Mouse (Mus musculus) spleen, adult 2 months (tissue): ENCODE data around the gene Hsdl2. TPM values are rescaled to one million over a fixed set of nuclear protein-coding genes. Genes with fewer than 3 reads are reported as not detected.

Source experiments
- DNase-seq, 2 experiments: peaks; one replicate each; pipeline versions ENCODE4 v3.0.0 to v3.0.0-alpha.2; 2012 to 2021; ENCODE audit warnings: low spot score in 2 of 2, low read depth in 1 of 2
- H3K27ac ChIP-seq: fragments of 200-500 bp; 2 replicates; pipeline ENCODE4 v1.5.1; 2012; ENCODE audit warnings: low read length, inconsistent platforms; ENCODE audit not compliant: insufficient read depth
- H3K27me3 ChIP-seq: fragments of 200-500 bp; 2 replicates; pipeline ENCODE4 v1.6.1; 2012; ENCODE audit warnings: mild to moderate bottlenecking, moderate library complexity, low read length, inconsistent platforms; ENCODE audit not compliant: control insufficient read depth, insufficient read depth
- H3K36me3 ChIP-seq: fragments of 200-500 bp; 2 replicates; pipeline ENCODE4 v1.6.1; 2012; ENCODE audit warnings: mild to moderate bottlenecking, low read length, inconsistent platforms; ENCODE audit not compliant: control insufficient read depth, insufficient read depth
- H3K4me1 ChIP-seq: fragments of 200-500 bp; 2 replicates; pipeline ENCODE4 v1.6.1; 2011; ENCODE audit warnings: inconsistent platforms; ENCODE audit not compliant: control insufficient read depth, insufficient read depth, insufficient read length
- H3K4me3 ChIP-seq: fragments of 200-500 bp; 2 replicates; pipeline ENCODE4 v1.5.1; 2011; ENCODE audit warnings: mild to moderate bottlenecking, inconsistent platforms; ENCODE audit not compliant: insufficient read depth, insufficient read length; ENCODE audit errors: extremely low read depth
- CTCF ChIP-seq: fragments of 200-500 bp; IDR thresholded peaks from 2 replicates; pipeline ENCODE4 v1.5.1; 2011; ENCODE audit warnings: mild to moderate bottlenecking, inconsistent platforms; ENCODE audit not compliant: insufficient read depth, insufficient read length, insufficient replicate concordance; ENCODE audit errors: extremely low read depth
- POLR2A ChIP-seq: fragments of 200-500 bp; IDR thresholded peaks from 2 replicates; pipeline ENCODE4 v1.6.1; 2011; ENCODE audit warnings: low read depth, low read length, inconsistent platforms
- whole genome bisulfite sequencing: fragments of 180-500 bp; shearing (Covaris S2); methylation state at CpG from one replicate; pipeline ENCODE4 v1.1.7; 2018; 5-methylcytosine and 5-hydroxymethylcytosine counted together
- polyA plus RNA-seq: library from polyadenylated mRNA; depleted of rRNA; stranded (reverse); fragments of >200 nt; gene quantifications from 2 replicates; pipeline ENCODE4 v1.2.3, GENCODE M21; 2012

Gene Hsdl2
- polyA plus RNA-seq, 1 experiment = 3.0 TPM

DNA sequence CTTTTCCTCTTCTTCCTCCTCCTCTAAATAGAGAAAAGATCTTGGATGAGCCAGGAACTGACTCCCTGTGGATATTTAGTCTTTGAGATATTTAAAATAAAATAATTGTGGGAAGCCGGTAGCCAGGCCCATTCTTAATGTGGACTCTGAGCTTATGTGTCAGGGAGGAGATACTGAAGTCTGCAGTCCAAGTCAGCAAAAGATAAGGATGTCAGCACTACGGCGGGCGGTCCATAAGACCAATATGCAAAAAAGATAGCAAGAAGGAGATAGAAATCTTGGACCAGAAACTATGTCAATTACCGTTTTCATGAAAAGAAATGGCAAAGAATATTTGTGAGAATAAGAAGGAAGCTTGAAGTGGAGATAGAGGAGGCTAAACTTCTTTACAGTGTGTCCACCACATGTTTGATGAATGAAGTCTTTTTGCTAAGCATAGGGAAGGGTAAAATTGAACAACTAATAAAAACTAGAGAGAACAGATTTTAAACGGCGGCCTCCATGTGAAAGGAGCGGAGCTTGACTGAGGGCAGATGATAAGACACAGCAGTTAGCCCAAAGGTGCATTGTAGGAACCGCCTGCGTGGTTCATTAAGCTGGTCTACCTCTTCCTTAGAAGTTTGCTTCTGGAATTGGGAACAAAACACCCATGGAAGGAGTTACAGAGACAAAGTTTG is 64.8 kb downstream of the Hsdl2 start:
- no peak for DNase-seq
- Histone ChIP-seq H3K27me3 (no peaks in the 10 kb centered on the region), H3K4me3 (no peak overlapping the region), H3K27ac (no peak overlapping the region), H3K36me3 (no peaks in the 10 kb centered on the region), H3K4me1 (no peaks in the 10 kb centered on the region)
- 81% methylated on average over 10 of the region's 10 CpGs for WGBS
- no peak for TF ChIP-seq CTCF
- no peak for TF ChIP-seq POLR2A

DNA sequence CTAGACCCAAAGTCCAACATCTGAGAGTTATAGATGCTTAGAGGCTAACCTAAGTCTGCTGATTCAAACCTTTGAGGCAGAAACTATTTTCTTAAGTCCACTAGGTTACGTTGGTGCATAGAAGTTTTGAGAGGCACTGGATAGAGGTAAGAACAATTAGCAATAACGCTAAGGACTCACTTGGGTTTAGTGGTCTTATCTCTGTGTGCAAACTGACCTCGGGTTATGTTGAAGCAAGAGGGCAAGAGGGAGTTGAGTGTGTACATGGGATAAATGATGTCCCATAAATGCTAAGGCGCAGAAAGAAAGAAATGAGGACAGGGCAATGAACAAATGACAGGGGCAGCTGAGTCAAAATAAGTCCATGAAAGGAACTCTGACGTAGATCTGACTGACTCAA is 67.8 kb downstream of the Hsdl2 start:
- WGBS = 87% methylated on average over 5 of the region's 5 CpGs

DNA sequence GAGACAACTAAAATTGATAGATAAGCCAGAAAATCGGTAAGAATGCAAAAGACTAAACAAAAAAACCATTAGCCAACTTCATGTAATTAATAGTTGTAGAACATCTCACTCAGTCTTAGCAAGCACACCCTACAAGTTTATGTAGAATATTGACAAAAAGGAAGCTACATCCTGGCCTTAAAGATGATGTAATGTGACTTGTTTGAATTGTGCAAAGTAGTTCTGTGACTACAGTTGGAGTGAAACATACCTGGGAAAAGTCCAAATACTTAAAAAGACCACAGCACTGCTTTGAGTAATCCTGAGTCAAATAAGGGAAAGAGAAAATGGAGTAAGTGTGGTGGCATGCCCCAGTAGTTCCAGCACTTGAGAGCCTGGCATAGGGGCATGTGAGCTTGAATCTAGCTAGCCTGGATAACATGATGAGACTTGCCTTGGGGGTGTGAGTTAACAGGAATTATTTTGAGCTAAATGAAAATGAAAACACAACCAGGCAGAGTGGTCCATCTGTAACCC is 70.9 kb downstream of the Hsdl2 start:
- WGBS = 80% methylated on average over 1 of the region's 1 CpGs
- no peak overlapping the region for H3K4me3 ChIP-seq
- H3K36me3 ChIP-seq = no peaks in the 10 kb centered on the region
- TF ChIP-seq CTCF (no peak), POLR2A (no peak)
- no peak for DNase-seq
- no peaks in the 10 kb centered on the region for H3K27me3 ChIP-seq
- no peaks in the 10 kb centered on the region for H3K4me1 ChIP-seq
- H3K27ac ChIP-seq = no peak overlapping the region

More for the DNA sequence above, 67.8 kb downstream of the Hsdl2 start:
- TF ChIP-seq POLR2A (no peak), CTCF (no peak)
- H3K27me3 ChIP-seq = no peaks in the 10 kb centered on the region
- no peak for DNase-seq
- H3K27ac ChIP-seq = no peak overlapping the region
- no peaks in the 10 kb centered on the region for H3K4me1 ChIP-seq
- no peaks in the 10 kb centered on the region for H3K36me3 ChIP-seq
- H3K4me3 ChIP-seq = no peak overlapping the region

DNA sequence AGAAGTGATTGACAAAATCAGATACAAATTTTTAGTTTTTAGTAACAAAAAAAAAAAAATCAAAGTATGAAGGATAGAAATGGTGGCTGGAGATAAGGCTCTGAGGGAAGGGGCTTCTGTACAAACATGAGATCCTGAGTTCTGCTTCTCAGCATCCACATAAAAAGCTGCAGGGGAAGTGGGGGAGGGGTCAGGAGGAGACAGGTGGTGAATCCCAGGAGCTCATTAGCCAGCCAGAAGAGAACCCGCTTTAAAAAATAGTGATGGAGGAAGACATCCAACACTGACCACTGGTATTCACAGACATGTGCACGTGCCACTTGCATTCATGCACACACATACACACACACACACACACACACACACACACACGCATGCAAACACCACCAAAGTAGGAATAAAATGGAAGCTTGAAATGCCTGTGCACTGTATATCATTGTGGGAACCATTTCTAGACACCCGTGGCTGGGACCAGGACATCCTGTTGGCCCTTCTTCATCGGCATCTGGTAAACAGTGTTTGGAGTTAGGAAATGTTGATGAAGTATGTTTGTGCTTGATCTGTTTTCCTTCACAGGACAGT is 74.8 kb downstream of the Hsdl2 start:
- Histone ChIP-seq H3K36me3 (no peaks in the 10 kb centered on the region), H3K27me3 (no peaks in the 10 kb centered on the region), H3K27ac (no peak overlapping the region), H3K4me3 (no peak overlapping the region), H3K4me1 (no peaks in the 10 kb centered on the region)
- no peak for TF ChIP-seq POLR2A
- no peak for DNase-seq
- 88% methylated on average over 5 of the region's 5 CpGs for WGBS

DNA sequence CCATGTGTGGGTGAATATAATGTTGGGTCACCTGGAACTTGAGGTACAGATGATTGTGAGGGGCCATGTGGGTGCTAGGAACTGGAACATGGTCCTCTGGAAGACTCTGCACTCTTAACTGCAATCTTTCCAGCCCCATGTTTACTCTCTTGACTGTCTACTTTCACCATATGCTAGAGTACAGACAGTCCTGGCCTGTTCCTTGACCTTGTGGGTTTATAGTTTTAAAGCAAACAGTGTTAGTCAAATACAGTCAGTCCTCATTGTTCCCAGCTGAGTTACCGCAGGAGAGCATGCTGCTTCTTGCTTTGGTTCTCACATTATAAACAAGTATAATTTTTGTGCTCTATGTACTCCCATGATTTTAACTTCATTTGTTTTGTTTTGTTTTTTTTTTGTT is 80.8 kb downstream of the Hsdl2 start:
- Histone ChIP-seq H3K4me3 (no peak overlapping the region), H3K27ac (no peak overlapping the region), H3K27me3 (no peaks in the 10 kb centered on the region; the same call in 1 of the 2 replicates), H3K4me1 (no peaks in the 10 kb centered on the region), H3K36me3 (no peaks in the 10 kb centered on the region)
- DNase-seq = no peak
- TF ChIP-seq POLR2A (no peak), CTCF (no peak)
- WGBS = 100% methylated on average over 1 of the region's 1 CpGs

DNA sequence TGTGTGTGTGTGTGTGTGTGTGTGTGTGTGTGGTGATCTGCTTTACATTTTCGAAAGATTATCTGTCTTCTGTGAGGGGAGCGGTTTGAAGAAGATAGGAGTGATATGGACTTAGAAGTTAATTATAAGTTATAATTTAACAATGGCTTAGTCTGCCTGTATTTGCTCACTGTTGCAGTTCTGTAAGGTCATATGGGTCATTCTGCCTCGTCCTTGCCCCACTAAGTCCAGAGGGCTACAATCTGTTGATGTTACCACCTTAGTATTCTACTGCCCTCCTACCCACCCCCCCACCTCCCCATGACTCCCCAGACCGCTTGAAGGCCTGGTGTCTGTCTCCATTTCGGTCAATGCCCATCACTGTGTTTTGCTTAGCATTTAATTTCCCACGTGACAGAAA is 82.1 kb downstream of the Hsdl2 start:
- no peak for DNase-seq
- Histone ChIP-seq H3K27me3 (no peaks in the 10 kb centered on the region; the same call in 1 of the 2 replicates), H3K36me3 (no peaks in the 10 kb centered on the region), H3K27ac (no peak overlapping the region), H3K4me1 (no peaks in the 10 kb centered on the region), H3K4me3 (no peak overlapping the region)
- TF ChIP-seq POLR2A (no peak), CTCF (no peak)
- 98% methylated on average over 6 of the region's 6 CpGs for WGBS
